Mouse (Mus musculus) ES-E14 (cell line): ENCODE data around the gene Naa16. TPM values are rescaled to one million over a fixed set of nuclear protein-coding genes. Genes with fewer than 3 reads are reported as not detected.

ENCODE experiments used
- DNase-seq: peaks from one replicate; pipeline ENCODE4 v3.0.0-alpha.2; 2013; ENCODE audit warnings: low read depth, low spot score
- H3K27ac ChIP-seq: 2 replicates; pipeline ENCODE4 v1.5.1; 2012; ENCODE audit warnings: low read depth, mild to moderate bottlenecking, low read length, moderate library complexity, mixed read lengths; ENCODE audit not compliant: poor library complexity, insufficient read depth, severe bottlenecking
- H3K36me3 ChIP-seq: 2 replicates; pipeline ENCODE4 v1.6.1; 2012; ENCODE audit warnings: mild to moderate bottlenecking, low read length, moderate library complexity, mixed read lengths; ENCODE audit not compliant: control insufficient read depth, poor library complexity, insufficient read depth, severe bottlenecking
- H3K4me1 ChIP-seq, 2 experiments: fragments of 150-350 bp in 1 of 2; sonication (generic) in 1 of 2; 2 replicates each; pipeline ENCODE4 v1.6.1; 2012; ENCODE audit warnings: low read length in 2 of 2, mild to moderate bottlenecking in 1 of 2, mixed read lengths in 1 of 2; ENCODE audit not compliant: control insufficient read depth in 2 of 2, insufficient read depth in 2 of 2, poor library complexity in 1 of 2
- H3K4me3 ChIP-seq, 2 experiments: fragments of 150-350 bp in 1 of 2; sonication (generic) in 1 of 2; 2 replicates each; pipeline ENCODE4 v1.5.1; 2012; ENCODE audit warnings: low read length in 2 of 2, low read depth in 1 of 2, mild to moderate bottlenecking in 1 of 2, mixed read lengths in 1 of 2; ENCODE audit not compliant: insufficient read depth in 1 of 2, poor library complexity in 1 of 2, severe bottlenecking in 1 of 2
- H3K9ac ChIP-seq: 2 replicates; pipeline ENCODE4 v1.6.1; 2012; ENCODE audit warnings: low read depth, mild to moderate bottlenecking, low read length, mixed read lengths; ENCODE audit not compliant: poor library complexity, insufficient read depth, severe bottlenecking
- H3K9me3 ChIP-seq: fragments of 150-350 bp; sonication (generic); 2 replicates; pipeline ENCODE4 v1.6.1; 2012; ENCODE audit warnings: low read depth, mild to moderate bottlenecking, low read length; ENCODE audit not compliant: control insufficient read depth, insufficient read depth
- CHD2 ChIP-seq: IDR thresholded peaks from 2 replicates; pipeline ENCODE4 v1.6.1; 2014; ENCODE audit warnings: mild to moderate bottlenecking, low read depth, low read length, inconsistent platforms
- HCFC1 ChIP-seq: IDR thresholded peaks from 2 replicates; pipeline ENCODE4 v1.6.1; 2012; ENCODE audit warnings: low read length, inconsistent platforms, borderline replicate concordance; ENCODE audit not compliant: insufficient read depth
- MAFK ChIP-seq: IDR thresholded peaks from 2 replicates; pipeline ENCODE4 v1.6.1; 2014; ENCODE audit warnings: mild to moderate bottlenecking, low read depth, low read length, inconsistent platforms; ENCODE audit not compliant: insufficient read depth
- ZC3H11A ChIP-seq: IDR thresholded peaks from 2 replicates; pipeline ENCODE4 v1.6.1; 2012; ENCODE audit warnings: low read depth, mild to moderate bottlenecking, inconsistent platforms, low read length, borderline replicate concordance
- ZNF384 ChIP-seq: IDR thresholded peaks from 2 replicates; pipeline ENCODE4 v1.6.1; 2012; ENCODE audit warnings: low read depth, low read length, inconsistent platforms
- in situ Hi-C, 2 experiments: fragments of 600-800 bp; cut with MboI; formaldehyde crosslinking; loops; one replicate each; pipeline ENCODE4 v1.15.1; 2025; ENCODE audit warnings: low sequenced_read_pairs in 2 of 2, inconsistent platforms in 1 of 2; ENCODE audit not compliant: unreplicated experiment in 2 of 2
- total RNA-seq: library from RNA; depleted of rRNA; stranded (reverse); fragments of 300-350 nt; gene quantifications from 2 replicates; pipeline ENCODE4 v1.2.3, GENCODE M21; 2012

The Naa16 gene
- total RNA-seq, 1 experiment: 13.5 TPM

DNA sequence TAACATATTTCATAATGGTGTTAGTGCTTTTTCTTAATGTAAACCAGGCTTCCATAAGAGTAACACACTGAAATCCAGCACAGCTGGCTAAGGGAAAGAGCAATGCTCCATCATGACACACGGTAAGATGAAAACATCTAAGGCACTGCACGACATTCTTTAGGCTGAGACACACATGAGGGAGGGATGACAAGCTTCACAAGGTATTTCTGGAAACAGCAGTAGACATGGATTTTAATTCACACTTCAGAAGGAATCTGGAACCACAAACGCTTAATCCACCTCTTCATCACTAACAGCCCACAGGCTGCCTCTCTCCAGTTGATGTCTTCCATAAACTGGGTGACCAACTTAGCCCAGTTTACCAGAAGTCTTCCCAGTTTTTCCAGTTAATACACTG, 44.2 kb downstream of the Naa16 start:
- no peaks in the 10 kb centered on the region for H3K9me3 ChIP-seq
- no peak for TF ChIP-seq ZC3H11A
- TF ChIP-seq MAFK: no peak
- TF ChIP-seq CHD2: no peak
- no peak for TF ChIP-seq HCFC1
- TF ChIP-seq ZNF384: no peak
- no peak for DNase-seq
- in situ Hi-C loops: no loop called here
- no peak overlapping the region for H3K27ac ChIP-seq
- no peak overlapping the region for H3K9ac ChIP-seq
- H3K4me3 ChIP-seq: no peak overlapping the region
- H3K36me3 ChIP-seq: peaks cover 19% of the 10 kb centered on the region
- no peaks in the 10 kb centered on the region for H3K4me1 ChIP-seq

DNA sequence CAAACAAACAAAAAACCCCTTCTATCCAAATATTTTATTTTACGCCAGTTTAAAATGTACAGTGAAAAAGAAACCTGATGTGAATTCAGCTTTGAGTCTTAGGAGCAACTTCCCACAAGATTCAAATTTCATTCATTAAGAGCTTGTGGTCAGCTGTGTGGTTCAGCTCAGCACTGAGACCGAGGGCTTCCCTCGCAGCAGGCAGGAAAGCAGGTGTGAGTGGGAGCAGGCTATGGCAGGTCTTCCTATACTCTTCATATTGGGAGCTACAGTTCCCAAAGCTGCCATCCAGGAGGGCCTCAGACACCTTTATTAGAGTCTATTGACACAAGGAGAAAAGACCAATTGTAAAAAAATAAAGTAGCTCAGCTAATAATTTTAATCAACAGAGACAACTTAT, 55.0 kb downstream of the Naa16 start:
- H3K27ac ChIP-seq: no peak overlapping the region
- in situ Hi-C loops: no loop called here
- no peak for DNase-seq
- H3K9me3 ChIP-seq: no peaks in the 10 kb centered on the region
- no peak overlapping the region for H3K9ac ChIP-seq
- peaks cover 17% of the 10 kb centered on the region for H3K36me3 ChIP-seq
- H3K4me1 ChIP-seq: peaks cover 0 to 4% of the 10 kb centered on the region in 2 experiments; a peak in 1 of 4 replicates
- TF ChIP-seq MAFK: no peak
- H3K4me3 ChIP-seq: no peak overlapping the region

GRCm38 (mm10) chr14:79331936-79332335, 58.6 kb downstream of the Naa16 start:
- Histone ChIP-seq H3K4me3 (no peak overlapping the region), H3K27ac (no peak overlapping the region), H3K9ac (no peak overlapping the region), H3K36me3 (peaks cover 8% of the 10 kb centered on the region), H3K4me1 (peaks cover 0 to 4% of the 10 kb centered on the region in 2 experiments; a peak in 1 of 4 replicates), H3K9me3 (no peaks in the 10 kb centered on the region)
- no peak for DNase-seq
- no peak for TF ChIP-seq ZC3H11A
- no peak for TF ChIP-seq CHD2
- no peak for TF ChIP-seq MAFK
- TF ChIP-seq ZNF384: no peak
- TF ChIP-seq HCFC1: no peak
- in situ Hi-C loops: no loop called here

GRCm38 (mm10) chr14:79330944-79331561, 59.5 kb downstream of the Naa16 start:
- H3K4me1 ChIP-seq: peaks cover 0 to 4% of the 10 kb centered on the region in 2 experiments; a peak in 1 of 4 replicates
- H3K4me3 ChIP-seq: 0 out of 4 replicates have a peak overlapping the region, but pooled peaks of 1 of the 2 experiments have one; percentile 16
- no peaks in the 10 kb centered on the region for H3K9me3 ChIP-seq
- no peak overlapping the region for H3K9ac ChIP-seq
- DNase-seq: no peak
- no peak overlapping the region for H3K27ac ChIP-seq
- in situ Hi-C loops: no loop called here
- no peak for TF ChIP-seq ZC3H11A
- no peak for TF ChIP-seq MAFK
- TF ChIP-seq HCFC1: no peak
- TF ChIP-seq CHD2: no peak
- no peak for TF ChIP-seq ZNF384
- peaks cover 4% of the 10 kb centered on the region for H3K36me3 ChIP-seq

GRCm38 (mm10) chr14:79327033-79327432, 63.5 kb downstream of the Naa16 start:
- DNase-seq: peak; percentile 35
- Histone ChIP-seq H3K4me3 (no peak overlapping the region), H3K4me1 (peaks cover 0 to 4% of the 10 kb centered on the region in 2 experiments; a peak in 1 of 4 replicates), H3K27ac (no peak overlapping the region), H3K9ac (no peak overlapping the region), H3K9me3 (no peaks in the 10 kb centered on the region), H3K36me3 (no peaks in the 10 kb centered on the region)
- no peak for TF ChIP-seq CHD2
- TF ChIP-seq MAFK: no peak
- peak; percentile 41; the same call in 1 of the 2 replicates for TF ChIP-seq ZC3H11A
- TF ChIP-seq ZNF384: no peak
- in situ Hi-C loops: no loop called here
